Mouse (Mus musculus): ENCODE results near the gene Lat2. TPM values are rescaled to one million over a fixed set of nuclear protein-coding genes. Genes with fewer than 3 reads are reported as not detected.

Gene Lat2
- polyA plus RNA-seq, 2 experiments from 2014 or later, result 6.2 to 15.8 TPM

- ATAC-seq, result no peak
These were observed 45.8 kb downstream of the Lat2 start for GRCm38 (mm10) chr5:134568964-134569491.

GRCm38 (mm10) chr5:134568030-134568429, 46.8 kb downstream of the Lat2 start:
- ATAC-seq, result no peak

GRCm38 (mm10) chr5:134567445-134567844, 47.4 kb downstream of the Lat2 start:
- no peak for ATAC-seq

GRCm38 (mm10) chr5:134565696-134566095, 49.1 kb downstream of the Lat2 start:
- no peak for ATAC-seq

GRCm38 (mm10) chr5:134564272-134564671, 50.6 kb downstream of the Lat2 start:
- no peak for ATAC-seq

- ATAC-seq, result no peak
These were observed 54.2 kb downstream of the Lat2 start for GRCm38 (mm10) chr5:134560450-134561171.

GRCm38 (mm10) chr5:134560071-134560449, 54.8 kb downstream of the Lat2 start, which contains the start of gene Syna:
Gene Syna (minus strand): TSS chr5:134560171.
- ATAC-seq, result no peak

GRCm38 (mm10) chr5:134555463-134556164, 59.2 kb downstream of the Lat2 start:
- no peak for ATAC-seq

GRCm38 (mm10) chr5:134553951-134554546, 60.8 kb downstream of the Lat2 start:
- no peak for ATAC-seq

GRCm38 (mm10) chr5:134552110-134552972, 62.5 kb downstream of the Lat2 start, which contains the start of gene Clip2:
Gene Clip2 (minus strand): TSS chr5:134552434.
- ATAC-seq, result peak; percentile 93

GRCm38 (mm10) chr5:134551233-134552109, 63.4 kb downstream of the Lat2 start:
- ATAC-seq, result peak; percentile 22

DNA sequence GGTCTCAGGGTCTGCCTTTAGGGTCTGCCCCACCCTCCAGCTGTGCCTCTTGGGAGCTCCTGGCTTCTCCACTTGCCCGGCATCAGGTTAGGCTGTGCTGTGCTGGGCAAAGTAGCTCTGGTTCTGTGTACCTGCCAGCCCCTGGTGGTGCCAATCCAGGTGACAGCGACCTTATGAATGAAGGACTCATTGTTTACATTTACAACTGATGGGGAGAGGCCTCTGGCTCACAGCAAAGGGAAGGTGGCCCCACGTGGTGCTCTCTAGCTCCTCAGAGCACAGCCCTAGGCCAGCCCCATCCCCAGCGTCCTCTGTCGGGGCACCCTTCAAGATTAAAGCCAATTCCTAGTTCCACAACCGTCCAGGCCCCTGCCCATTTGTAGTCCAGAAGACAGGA, 64.0 kb downstream of the Lat2 start:
- ATAC-seq, result no peak

Other genes with a start within 250 kb of the Lat2 start
- 1 to 10 TPM; 6.0 to 8.0 TPM for gene Gtf2ird1, start 158.3 kb downstream of the Lat2 start, polyA plus RNA-seq (2017; shearing (Covaris generic))
- gene Clip2, start 62.6 kb downstream of the Lat2 start, polyA plus RNA-seq (2017; shearing (Covaris generic)), result under 1 TPM; 0.52 to 0.54 TPM
- under 1 TPM in 1 of 2 experiments, not detected in 1; 0.60 TPM for gene Syna, start 54.9 kb downstream of the Lat2 start, polyA plus RNA-seq (2017; shearing (Covaris generic))
- 100 to 1,000 TPM; 134 to 185 TPM for gene Rfc2, start 33.7 kb downstream of the Lat2 start, polyA plus RNA-seq (2017; shearing (Covaris generic))
- 10 to 100 TPM; 94.2 to 96.9 TPM for gene Eif4h, start 24.5 kb upstream of the Lat2 start, polyA plus RNA-seq (2017; shearing (Covaris generic))
- 1 to 10 TPM; 3.8 to 6.9 TPM for gene Limk1, start 73.6 kb upstream of the Lat2 start, polyA plus RNA-seq (2017; shearing (Covaris generic))
- not detected for gene Eln, start 132.3 kb upstream of the Lat2 start, polyA plus RNA-seq (2017; shearing (Covaris generic))